Mouse (Mus musculus) cortical plate, adult 2 months (tissue): ENCODE results near the gene Frmd4b.

Experiments used
- CTCF ChIP-seq: fragments of 200-500 bp; IDR thresholded peaks from 2 replicates; pipeline ENCODE4 v1.5.1; 2011; ENCODE audit warnings: mild to moderate bottlenecking, control low read depth, low read length; ENCODE audit not compliant: insufficient read depth; ENCODE audit errors: extremely low read depth
- POLR2A ChIP-seq: fragments of 200-500 bp; IDR thresholded peaks from 2 replicates; pipeline ENCODE4 v1.6.1; 2011; ENCODE audit warnings: mild to moderate bottlenecking, low read length, control low read depth; ENCODE audit not compliant: insufficient read depth; ENCODE audit errors: extremely low read depth

DNA sequence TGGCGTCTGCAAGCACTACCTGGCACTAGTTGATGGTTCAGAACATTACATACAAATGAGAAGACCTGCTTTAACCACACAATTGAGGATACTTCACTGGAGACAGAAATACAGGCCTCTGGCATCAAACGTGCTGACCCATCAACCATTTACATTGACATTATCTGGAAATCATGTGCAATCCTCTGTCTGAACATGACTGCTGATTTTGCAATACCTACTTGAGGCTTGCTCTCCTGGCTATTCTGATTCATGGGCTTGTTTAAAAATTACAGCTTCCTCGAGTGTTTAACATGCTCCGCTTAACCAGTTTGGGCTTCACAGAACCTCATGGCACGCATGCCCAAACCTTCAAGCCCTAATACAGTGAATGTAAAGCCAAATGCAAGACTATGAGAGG lies 42.4 kb downstream of the Frmd4b start:
- TF ChIP-seq POLR2A (no peak), CTCF (no peak)
